Mouse (Mus musculus) embryonic fibroblast, embryonic 13.5 days (primary cell): ENCODE data around the gene Ptafr. TPM values are rescaled to one million over a fixed set of nuclear protein-coding genes. Genes with fewer than 3 reads are reported as not detected.
A peak's percentile ranks its signal among the peaks of the same experiment; 100 is the strongest.

Experiments
- H3K27ac ChIP-seq: 2 replicates; pipeline ENCODE4 v1.5.1; 2012; ENCODE audit warnings: low read length, control low read depth, inconsistent platforms; ENCODE audit not compliant: insufficient read depth
- H3K4me1 ChIP-seq: 2 replicates; pipeline ENCODE4 v1.6.1; 2011; ENCODE audit warnings: low read length; ENCODE audit not compliant: control insufficient read depth, insufficient read depth
- H3K4me3 ChIP-seq: 2 replicates; pipeline ENCODE4 v1.5.1; 2011; ENCODE audit warnings: mild to moderate bottlenecking, control low read depth, low read length; ENCODE audit not compliant: insufficient read depth
- CTCF ChIP-seq: IDR thresholded peaks from 2 replicates; pipeline ENCODE4 v1.5.1; 2011; ENCODE audit warnings: mild to moderate bottlenecking, control low read depth, low read length, moderate library complexity, borderline replicate concordance; ENCODE audit not compliant: insufficient read depth
- POLR2A ChIP-seq: IDR thresholded peaks from 2 replicates; pipeline ENCODE4 v1.6.1; 2011; ENCODE audit warnings: low read depth, mild to moderate bottlenecking, control low read depth, low read length, moderate library complexity
- polyA plus RNA-seq: library from polyadenylated mRNA; stranded (reverse); fragments of >200 nt; gene quantifications from 2 replicates; pipeline ENCODE4 v1.2.4, GENCODE M21; 2011; ENCODE audit warnings: low read depth; ENCODE audit not compliant: missing spikeins, insufficient read length

The Ptafr gene
- polyA plus RNA-seq, 1 experiment, result not detected

DNA sequence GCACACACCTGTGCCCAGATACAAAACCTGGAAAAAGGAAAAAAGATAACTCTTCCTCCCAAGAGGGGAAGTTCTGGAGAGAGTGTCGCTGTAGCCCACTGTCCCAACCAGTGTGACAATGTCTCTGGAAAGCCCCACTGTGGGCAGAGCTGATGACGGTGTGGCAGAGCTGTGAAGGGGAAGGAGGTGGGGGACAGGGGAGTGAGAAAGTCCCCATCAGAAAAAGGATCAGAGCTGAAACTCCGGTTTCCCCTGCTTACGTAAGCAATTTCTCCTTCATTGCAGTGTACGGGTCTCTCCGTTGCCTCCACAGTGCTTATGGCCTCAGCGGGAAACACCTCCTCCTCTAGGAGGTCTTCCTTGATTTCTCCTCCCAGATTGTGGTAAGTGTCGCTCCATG is 47.5 kb downstream of the Ptafr start:
- no peak overlapping the region for H3K4me3 ChIP-seq
- H3K27ac ChIP-seq, result no peak overlapping the region
- TF ChIP-seq POLR2A (no peak), CTCF (no peak)

DNA sequence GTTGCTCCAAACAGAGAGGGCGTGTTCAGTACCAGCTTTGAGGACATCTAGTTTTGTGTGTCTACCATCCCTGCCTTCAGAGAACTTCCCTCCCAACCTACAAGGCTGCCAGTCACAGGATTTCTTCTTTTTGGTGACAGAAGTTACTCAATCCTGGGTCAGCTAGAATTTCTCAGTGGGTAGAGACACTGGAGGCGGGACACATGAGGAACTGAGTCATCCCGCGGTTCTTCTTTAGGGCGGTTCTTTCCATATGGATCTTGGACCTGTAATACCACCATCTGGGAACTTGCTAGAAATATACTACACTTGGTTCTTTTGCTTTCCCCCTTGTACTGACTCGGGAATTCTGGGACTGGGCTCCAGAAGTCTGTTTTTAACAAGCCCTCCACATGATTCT is 54.0 kb downstream of the Ptafr start:
- H3K4me1 ChIP-seq, result 0 out of 2 replicates have a peak, but pooled peaks cover 1% of the 10 kb centered on the region
- H3K4me3 ChIP-seq, result no peak overlapping the region
- H3K27ac ChIP-seq, result no peak overlapping the region
- TF ChIP-seq POLR2A (no peak), CTCF (no peak)

More for the DNA sequence above, 47.5 kb downstream of the Ptafr start:
- H3K4me1 ChIP-seq, result 0 out of 2 replicates have a peak, but pooled peaks cover 3% of the 10 kb centered on the region

DNA sequence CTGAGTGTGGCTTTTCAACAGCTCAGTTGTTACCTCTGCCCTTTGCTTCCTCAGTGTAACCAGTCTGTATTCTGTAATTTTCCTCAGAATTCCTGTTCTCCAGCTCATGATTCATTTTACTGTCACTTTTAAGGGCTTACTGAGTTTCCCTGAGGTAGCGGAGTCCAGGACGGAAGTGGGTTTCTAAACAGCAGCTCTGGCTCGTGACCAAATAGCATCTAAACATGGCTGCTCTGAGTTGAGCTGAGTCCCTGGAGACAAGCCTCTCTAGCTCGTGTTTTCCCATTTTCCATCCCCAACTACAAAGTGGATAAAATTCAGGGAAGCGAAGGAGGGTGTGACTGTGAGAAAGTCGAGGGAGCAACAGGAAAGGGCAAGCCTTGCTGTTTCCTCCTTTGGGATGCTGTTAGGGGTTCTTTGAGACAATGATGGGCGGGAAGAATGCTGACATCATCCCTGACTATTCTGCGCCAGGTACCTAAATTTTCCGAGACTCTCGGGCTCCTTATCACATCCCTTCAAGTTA is 55.0 kb downstream of the Ptafr start:
- Histone ChIP-seq H3K4me3 (no peak overlapping the region), H3K27ac (no peak overlapping the region), H3K4me1 (0 out of 2 replicates have a peak, but pooled peaks cover 1% of the 10 kb centered on the region)
- TF ChIP-seq CTCF, result no peak
- no peak for TF ChIP-seq POLR2A

GRCm38 (mm10) chr4:132620134-132620533 is 56.3 kb downstream of the Ptafr start:
- no peak for TF ChIP-seq CTCF
- no peak for TF ChIP-seq POLR2A
- Histone ChIP-seq H3K4me3 (no peak overlapping the region), H3K27ac (no peak overlapping the region), H3K4me1 (0 out of 2 replicates have a peak, but pooled peaks cover 4% of the 10 kb centered on the region)

- TF ChIP-seq CTCF (no peak), POLR2A (no peak)
- Histone ChIP-seq H3K27ac (no peak overlapping the region), H3K4me1 (0 out of 2 replicates have a peak, but pooled peaks cover 4% of the 10 kb centered on the region), H3K4me3 (no peak overlapping the region)
Observed at GRCm38 (mm10) chr4:132621287-132622068, 57.6 kb downstream of the Ptafr start.

DNA sequence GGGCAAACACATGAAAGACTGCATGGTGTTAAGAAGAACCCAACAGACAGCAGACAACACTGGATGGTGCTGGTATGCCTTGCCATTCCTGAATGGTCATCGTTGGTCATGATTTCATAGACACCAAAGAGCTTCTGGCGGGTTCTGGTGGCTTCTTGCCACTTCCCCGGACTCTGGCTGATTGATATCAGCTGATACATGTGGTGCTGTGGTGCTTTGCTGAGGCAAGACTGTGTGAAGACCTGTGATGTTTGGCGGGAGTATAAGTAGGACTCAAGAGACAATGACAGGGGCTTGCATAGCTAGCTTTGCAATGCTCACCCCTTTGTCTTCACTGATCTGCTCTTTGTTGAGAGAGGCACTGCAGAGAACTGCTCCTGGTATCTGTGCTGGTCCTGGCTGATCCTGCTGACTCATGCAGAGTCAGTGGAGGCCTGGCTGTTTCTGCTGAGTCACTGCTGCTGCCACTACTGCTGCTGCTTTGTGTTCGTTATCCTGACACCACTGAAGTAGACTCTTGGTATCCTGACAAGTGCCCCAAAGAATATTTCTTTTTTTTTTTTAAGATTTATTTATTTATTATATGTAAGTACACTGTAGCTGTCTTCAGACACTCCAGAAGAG is 60.3 kb downstream of the Ptafr start:
- H3K4me1 ChIP-seq, result 0 out of 2 replicates have a peak, but pooled peaks cover 2% of the 10 kb centered on the region
- TF ChIP-seq POLR2A (no peak), CTCF (no peak)
- H3K4me3 ChIP-seq, result no peak overlapping the region
- no peak overlapping the region for H3K27ac ChIP-seq

DNA sequence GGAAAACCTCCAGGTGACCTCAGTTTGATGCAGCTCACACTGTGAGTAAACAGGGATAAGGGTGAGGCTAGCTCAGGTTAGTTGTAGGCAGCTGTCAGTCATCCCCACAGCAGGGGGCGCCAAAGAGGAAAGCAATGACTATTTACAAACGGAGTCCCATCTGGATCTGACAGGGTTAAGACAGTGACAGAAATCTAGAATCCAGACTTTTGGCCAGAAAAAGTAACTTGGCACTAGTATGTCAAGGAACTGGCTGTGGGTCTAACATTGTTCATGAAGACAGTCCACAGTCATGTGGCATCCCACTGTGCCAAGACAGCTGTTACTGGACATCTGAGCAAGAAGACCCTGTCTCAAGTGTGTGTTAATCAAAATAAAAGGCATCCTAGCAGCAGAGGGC is 65.0 kb downstream of the Ptafr start:
- H3K27ac ChIP-seq, result no peak overlapping the region
- H3K4me1 ChIP-seq, result 0 out of 2 replicates have a peak, but pooled peaks cover 2% of the 10 kb centered on the region
- 0 out of 2 replicates have a peak, but pooled peaks have one; percentile 2 for TF ChIP-seq CTCF
- TF ChIP-seq POLR2A, result no peak
- H3K4me3 ChIP-seq, result no peak overlapping the region

Other genes with a start within 250 kb of the Ptafr start
- 29.6 and 33.5 TPM in 2 replicates for gene Trnau1ap, start 234.5 kb upstream of the Ptafr start, polyA plus RNA-seq
- gene Rcc1, start 210.5 kb upstream of the Ptafr start, polyA plus RNA-seq, result 33.6 and 34.4 TPM in 2 replicates
- gene Phactr4, start 141.6 kb upstream of the Ptafr start, polyA plus RNA-seq, result 28.5 and 33.5 TPM in 2 replicates
- 7.1 and 10.4 TPM in 2 replicates for gene Med18, start 100.1 kb upstream of the Ptafr start, polyA plus RNA-seq
- gene Sesn2, start 53.6 kb upstream of the Ptafr start, polyA plus RNA-seq, result 55.1 and 58.4 TPM in 2 replicates
- 352 and 397 TPM in 2 replicates for gene Atpif1, start 30.4 kb upstream of the Ptafr start, polyA plus RNA-seq
- gene Dnajc8, start 28.5 kb upstream of the Ptafr start, polyA plus RNA-seq, result 146 and 149 TPM in 2 replicates
- gene Eya3, start 74.9 kb downstream of the Ptafr start, polyA plus RNA-seq, result 51.6 and 55.7 TPM in 2 replicates
- gene Xkr8, start 168.5 kb downstream of the Ptafr start, polyA plus RNA-seq, result 5.3 and 10.2 TPM in 2 replicates
- 2.7 and 2.9 TPM in 2 replicates for gene Smpdl3b, start 193.2 kb downstream of the Ptafr start, polyA plus RNA-seq
- 16.9 and 20.2 TPM in 2 replicates for gene Rpa2, start 204.3 kb downstream of the Ptafr start, polyA plus RNA-seq
- 0.16 TPM in 1 of 2 replicates, not detected in the other for gene Themis2, start 232.3 kb downstream of the Ptafr start, polyA plus RNA-seq